Mouse (Mus musculus): ENCODE data around the gene Wdr81. TPM values are rescaled to one million over a fixed set of nuclear protein-coding genes. Genes with fewer than 3 reads are reported as not detected.

Wdr81 gene
- total and polyA plus RNA-seq, 2 experiments from 2014 or later, result 4.5 to 29.7 TPM

GRCm38 (mm10) chr11:75462865-75463336, 8.4 kb upstream of the Wdr81 start:
- 6% methylated on average over 9 of the region's 9 CpGs for WGBS
- TF ChIP-seq CTCF (IDR thresholded peaks at IDR 0.05), result no peak
- Histone ChIP-seq H3K4me1 (ENCODE audit: insufficient read depth, low read length) (peaks cover 12% of the 10 kb centered on the region; the same call in 1 of the 2 replicates), H3K4me2 (ENCODE audit: low read depth, low read length, poor library complexity, severe bottlenecking) (peak overlapping the region; percentile 98), H3K27me3 (ENCODE audit: insufficient read depth, low read length) (no peaks in the 10 kb centered on the region), H3K36me3 (ENCODE audit: insufficient read depth, low read length) (peaks cover 16% of the 10 kb centered on the region), H3K27ac (ENCODE audit: low read depth, low read length) (no peak overlapping the region), H3K4me3 (ENCODE audit: low read depth, low read length) (peak overlapping the region; percentile 86), H3K9ac (replicated peaks; ENCODE audit: low read length, poor library complexity, severe bottlenecking) (no peak overlapping the region; the same call in 1 of the 2 replicates), H3K9me3 (ENCODE audit: low read length) (no peaks in the 10 kb centered on the region)
- DNase-seq (ENCODE audit: low spot score) (peak; percentile 51), ATAC-seq (ENCODE audit: low FRiP score) (no peak)

DNA sequence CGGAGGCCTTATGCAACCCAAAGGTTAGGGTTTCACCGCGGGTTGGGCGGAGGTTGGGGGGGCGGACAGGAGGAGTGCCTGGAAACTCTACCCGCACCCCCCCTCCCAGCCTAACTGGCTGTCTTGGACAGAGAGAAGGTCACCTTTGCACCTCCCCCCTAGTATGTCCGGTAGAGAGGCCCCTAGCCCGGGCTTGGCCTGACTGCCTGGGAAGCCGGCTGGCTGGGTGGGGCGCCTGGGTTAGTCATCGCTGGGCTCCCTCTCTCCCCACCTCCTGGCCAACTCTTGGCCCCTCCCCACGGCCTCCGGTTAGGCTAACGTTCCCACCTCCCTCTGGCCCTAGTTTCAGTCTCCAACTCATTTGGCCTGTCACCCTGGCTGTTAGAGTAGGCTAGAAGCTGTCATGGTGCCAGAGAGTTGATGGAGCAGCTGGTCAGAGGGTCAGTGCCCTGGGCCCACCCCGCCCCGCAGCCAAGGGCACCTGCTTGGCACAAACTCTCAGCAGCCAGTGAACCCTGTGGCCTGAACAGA, 7.8 kb upstream of the Wdr81 start:
- ATAC-seq (ENCODE audit: low FRiP score) (no peak), DNase-seq (ENCODE audit: low spot score) (peak; percentile 14)
- Histone ChIP-seq H3K9me3 (ENCODE audit: low read length) (no peaks in the 10 kb centered on the region), H3K4me3 (ENCODE audit: low read depth, low read length) (peak overlapping the region; percentile 86), H3K4me1 (ENCODE audit: insufficient read depth, low read length) (peaks cover 12% of the 10 kb centered on the region; the same call in 1 of the 2 replicates), H3K4me2 (ENCODE audit: low read depth, low read length, poor library complexity, severe bottlenecking) (peak overlapping the region; percentile 98), H3K27ac (ENCODE audit: low read depth, low read length) (no peak overlapping the region), H3K27me3 (ENCODE audit: insufficient read depth, low read length) (no peaks in the 10 kb centered on the region), H3K9ac (replicated peaks; ENCODE audit: low read length, poor library complexity, severe bottlenecking) (peak overlapping the region; percentile 78), H3K36me3 (ENCODE audit: insufficient read depth, low read length) (peaks cover 16% of the 10 kb centered on the region)
- 5% methylated on average over 14 of the region's 16 CpGs for WGBS
- TF ChIP-seq CTCF (IDR thresholded peaks at IDR 0.05), result no peak

GRCm38 (mm10) chr11:75461743-75462252, 7.3 kb upstream of the Wdr81 start:
- no peaks in the 10 kb centered on the region for H3K27me3 ChIP-seq (ENCODE audit: insufficient read depth, low read length)
- peak overlapping the region; percentile 98 for H3K4me2 ChIP-seq (ENCODE audit: low read depth, low read length, poor library complexity, severe bottlenecking)
- under 1% methylated on average over 23 of the region's 30 CpGs for WGBS
- DNase-seq (ENCODE audit: low spot score), result no peak
- H3K36me3 ChIP-seq (ENCODE audit: insufficient read depth, low read length), result peaks cover 16% of the 10 kb centered on the region
- no peak for TF ChIP-seq CTCF (IDR thresholded peaks at IDR 0.05)
- peak overlapping the region; percentile 86 for H3K4me3 ChIP-seq (ENCODE audit: low read depth, low read length)
- H3K4me1 ChIP-seq (ENCODE audit: insufficient read depth, low read length), result peaks cover 12% of the 10 kb centered on the region; the same call in 1 of the 2 replicates
- peak; percentile 22; the same call in 1 of the 2 replicates for ATAC-seq (ENCODE audit: low FRiP score)
- H3K9ac ChIP-seq (replicated peaks; ENCODE audit: low read length, poor library complexity, severe bottlenecking), result peak overlapping the region; percentile 78
- no peaks in the 10 kb centered on the region for H3K9me3 ChIP-seq (ENCODE audit: low read length)
- H3K27ac ChIP-seq (ENCODE audit: low read depth, low read length), result peak overlapping the region; percentile 72; the same call in 1 of the 2 replicates

- WGBS, result under 1% methylated on average over 46 of the region's 46 CpGs
Observed at GRCm38 (mm10) chr11:75460844-75461742, 6.6 kb upstream of the Wdr81 start, which contains the start of gene Tlcd2. Tlcd2 (plus strand) TSS chr11:75461715.

GRCm38 (mm10) chr11:75460103-75460843, 5.8 kb upstream of the Wdr81 start:
- Histone ChIP-seq H3K27ac (ENCODE audit: low read depth, low read length) (peak overlapping the region; percentile 73), H3K9me3 (ENCODE audit: low read length) (no peaks in the 10 kb centered on the region), H3K27me3 (ENCODE audit: insufficient read depth, low read length) (no peaks in the 10 kb centered on the region), H3K36me3 (ENCODE audit: insufficient read depth, low read length) (peaks cover 10% of the 10 kb centered on the region), H3K4me3 (ENCODE audit: low read depth, low read length) (peak overlapping the region; percentile 86), H3K4me1 (ENCODE audit: insufficient read depth, low read length) (peaks cover 12% of the 10 kb centered on the region; the same call in 1 of the 2 replicates), H3K9ac (replicated peaks; ENCODE audit: low read length, poor library complexity, severe bottlenecking) (no peak overlapping the region; the same call in 1 of the 2 replicates), H3K4me2 (ENCODE audit: low read depth, low read length, poor library complexity, severe bottlenecking) (peak overlapping the region; percentile 73)
- DNase-seq (ENCODE audit: low spot score) (peak; percentile 95), ATAC-seq (ENCODE audit: low FRiP score) (no peak)
- no peak for TF ChIP-seq CTCF (IDR thresholded peaks at IDR 0.05)
- WGBS, result 3% methylated on average over 19 of the region's 19 CpGs

More at GRCm38 (mm10) chr11:75460844-75461742, 6.6 kb upstream of the Wdr81 start, which contains the start of gene Tlcd2:
- peak; percentile 47 for TF ChIP-seq CTCF (IDR thresholded peaks at IDR 0.05)
- DNase-seq (ENCODE audit: low spot score) (peak; percentile 100), ATAC-seq (ENCODE audit: low FRiP score) (peak; percentile 95)
- Histone ChIP-seq H3K4me2 (ENCODE audit: low read depth, low read length, poor library complexity, severe bottlenecking) (peak within 1 kb of the TSS; percentile 98), H3K4me1 (ENCODE audit: insufficient read depth, low read length) (peaks cover 12% of the 10 kb centered on the region; the same call in 1 of the 2 replicates), H3K4me3 (ENCODE audit: low read depth, low read length) (peak within 1 kb of the TSS; percentile 86), H3K27me3 (ENCODE audit: insufficient read depth, low read length) (no peaks in the 10 kb centered on the region), H3K36me3 (ENCODE audit: insufficient read depth, low read length) (peaks cover 16% of the 10 kb centered on the region), H3K9me3 (ENCODE audit: low read length) (no peaks in the 10 kb centered on the region), H3K9ac (replicated peaks; ENCODE audit: low read length, poor library complexity, severe bottlenecking) (peak within 1 kb of the TSS; percentile 78), H3K27ac (ENCODE audit: low read depth, low read length) (peak within 1 kb of the TSS; percentile 73)
